Mouse (Mus musculus): ENCODE results near the gene Ccdc70. TPM values are rescaled to one million over a fixed set of nuclear protein-coding genes. Genes with fewer than 3 reads are reported as not detected.
"Not testable (repeated sequence)": the region's sequence is repeated elsewhere in the genome, so short reads cannot be mapped to it uniquely, and the experiment has no call there.

Ccdc70 gene
- polyA plus RNA-seq (2021): not detected

DNA sequence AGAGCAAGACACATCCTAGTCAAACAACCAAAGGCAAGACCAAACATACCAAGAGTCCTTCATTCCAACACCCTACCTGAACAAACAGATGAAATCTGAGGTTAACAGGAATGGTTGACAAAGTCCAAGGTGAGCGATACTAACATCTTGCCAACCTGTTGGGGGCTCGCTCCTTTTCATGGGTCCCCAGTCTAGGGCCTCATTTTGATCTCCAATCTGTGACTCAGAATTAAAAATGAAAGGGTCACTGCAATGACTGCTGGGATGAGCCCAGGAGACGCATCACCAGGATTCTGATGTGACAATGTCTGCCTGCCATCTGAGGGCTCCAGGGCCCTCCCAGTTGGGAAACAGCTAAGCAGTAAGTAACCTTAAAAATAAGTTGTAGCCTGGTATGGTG, at the start of gene Ccdc70:
Gene Ccdc70, plus strand, starts transcription at position 301 of the 400 bp plus-strand sequence.
- ChIA-PET POLR2A (no interaction called here), CTCF (no interaction called here)
- no peak for TF ChIP-seq CTCF (IDR thresholded peaks at IDR 0.05)
- ATAC-seq (no peak), DNase-seq (ENCODE audit: low read depth, low spot score) (no peak)
- H3K27me3 ChIP-seq: no peaks in the 10 kb centered on the region
- in situ Hi-C loops (cut with MboI; ENCODE audit: low pct_unique_long_range_greater_than_20kb): no loop called here

DNA sequence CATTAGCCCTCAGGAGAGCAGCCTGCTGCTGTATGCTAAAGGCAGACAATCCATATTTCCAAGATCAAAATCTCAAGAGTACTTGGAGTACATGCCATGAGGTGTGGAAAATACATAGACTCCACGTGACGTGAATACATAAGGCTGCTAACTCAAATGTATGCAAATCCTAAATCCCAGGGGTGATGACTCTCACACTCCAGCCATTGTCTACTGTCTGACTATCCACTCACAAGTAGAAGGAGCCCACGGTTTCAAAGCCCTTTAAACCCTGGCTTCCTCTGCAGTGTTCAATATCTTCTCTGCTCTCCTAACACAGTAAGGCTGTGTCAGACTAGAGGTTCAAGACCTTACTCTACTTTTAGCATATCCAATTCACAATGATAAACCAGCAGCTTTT, 38.8 kb upstream of the Ccdc70 start:
- DNase-seq (ENCODE audit: low read depth, low spot score); CTCF ChIA-PET; POLR2A ChIA-PET; H3K27me3 ChIP-seq; ATAC-seq; in situ Hi-C loops (cut with MboI; ENCODE audit: low pct_unique_long_range_greater_than_20kb): not testable (repeated sequence)

DNA sequence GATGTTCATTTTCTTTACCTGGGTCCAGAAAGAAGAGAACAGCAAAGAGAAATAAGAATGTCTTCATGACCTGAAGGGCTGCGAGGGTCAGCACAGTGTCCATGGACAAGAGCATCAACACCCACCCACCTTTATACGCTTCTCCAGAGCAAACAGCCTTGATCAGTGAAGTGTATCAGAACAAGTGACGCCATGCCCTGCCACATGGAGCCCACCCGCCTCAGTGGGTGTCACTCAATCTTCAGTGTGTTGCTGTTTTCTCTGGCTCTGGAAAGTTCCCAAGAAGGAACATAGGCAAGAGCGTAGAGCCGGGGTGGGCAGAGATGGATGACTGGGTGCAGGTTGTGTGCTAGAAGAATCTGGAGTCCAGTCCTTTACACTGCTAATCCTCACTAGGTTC, 37.0 kb upstream of the Ccdc70 start, which contains the start of gene Defb15:
Gene Defb15, minus strand, starts transcription at position 101 of the 400 bp plus-strand sequence.
- in situ Hi-C loops (cut with MboI; ENCODE audit: low pct_unique_long_range_greater_than_20kb): no loop called here
- ChIA-PET POLR2A (no interaction called here), CTCF (no interaction called here)
- no peak for TF ChIP-seq CTCF (IDR thresholded peaks at IDR 0.05)
- DNase-seq (ENCODE audit: low read depth, low spot score) (no peak), ATAC-seq (no peak)
- H3K27me3 ChIP-seq: peaks cover 4% of the 10 kb centered on the region

DNA sequence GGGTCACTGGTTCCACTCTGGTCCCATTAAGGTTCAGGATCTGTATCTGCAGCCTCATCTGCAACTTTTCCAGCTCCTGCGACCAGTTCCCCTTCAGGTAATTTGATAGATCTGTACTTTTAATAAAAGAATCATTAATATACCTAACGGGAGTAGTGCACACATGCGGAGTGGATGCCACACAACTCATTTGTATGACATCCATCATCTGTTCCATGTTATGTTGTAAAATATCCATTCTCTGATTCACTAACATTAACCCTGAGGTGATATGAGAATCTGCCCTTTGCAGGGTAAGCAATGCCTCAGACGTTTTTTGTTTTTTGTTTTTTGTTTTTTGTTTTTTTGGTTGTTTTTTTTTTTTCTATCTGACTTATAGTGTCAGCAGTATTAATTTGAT, 31.5 kb upstream of the Ccdc70 start, which contains the start of gene Defb35:
Gene Defb35, plus strand, starts transcription at position 301 of the 400 bp plus-strand sequence.
- CTCF ChIA-PET; ATAC-seq; H3K27me3 ChIP-seq; in situ Hi-C loops (cut with MboI; ENCODE audit: low pct_unique_long_range_greater_than_20kb); DNase-seq (ENCODE audit: low read depth, low spot score); POLR2A ChIA-PET: not testable (repeated sequence)

DNA sequence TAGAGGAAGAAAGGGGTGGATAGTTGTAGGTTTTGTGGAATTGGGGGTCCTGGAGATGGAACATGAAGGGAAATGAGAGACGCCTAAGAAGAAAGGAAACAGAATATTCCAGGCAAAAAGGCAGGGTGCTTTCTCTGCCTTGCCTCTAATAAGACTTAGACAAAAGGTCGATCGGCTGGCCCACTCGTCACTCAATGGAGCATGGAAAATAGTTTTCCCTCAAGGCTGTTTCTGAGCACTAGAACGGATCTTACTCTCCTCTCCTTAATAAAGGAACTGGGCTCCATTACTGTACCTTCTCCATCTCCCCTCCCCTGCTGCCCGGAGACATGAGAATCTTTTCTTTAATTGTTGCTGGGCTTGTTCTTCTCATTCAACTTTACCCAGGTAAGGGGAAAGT, 23.1 kb upstream of the Ccdc70 start, which contains the start of gene Defb13:
Gene Defb13, plus strand, starts transcription at position 301 of the 400 bp plus-strand sequence.
- POLR2A ChIA-PET: no interaction called here
- no peak for ATAC-seq

DNA sequence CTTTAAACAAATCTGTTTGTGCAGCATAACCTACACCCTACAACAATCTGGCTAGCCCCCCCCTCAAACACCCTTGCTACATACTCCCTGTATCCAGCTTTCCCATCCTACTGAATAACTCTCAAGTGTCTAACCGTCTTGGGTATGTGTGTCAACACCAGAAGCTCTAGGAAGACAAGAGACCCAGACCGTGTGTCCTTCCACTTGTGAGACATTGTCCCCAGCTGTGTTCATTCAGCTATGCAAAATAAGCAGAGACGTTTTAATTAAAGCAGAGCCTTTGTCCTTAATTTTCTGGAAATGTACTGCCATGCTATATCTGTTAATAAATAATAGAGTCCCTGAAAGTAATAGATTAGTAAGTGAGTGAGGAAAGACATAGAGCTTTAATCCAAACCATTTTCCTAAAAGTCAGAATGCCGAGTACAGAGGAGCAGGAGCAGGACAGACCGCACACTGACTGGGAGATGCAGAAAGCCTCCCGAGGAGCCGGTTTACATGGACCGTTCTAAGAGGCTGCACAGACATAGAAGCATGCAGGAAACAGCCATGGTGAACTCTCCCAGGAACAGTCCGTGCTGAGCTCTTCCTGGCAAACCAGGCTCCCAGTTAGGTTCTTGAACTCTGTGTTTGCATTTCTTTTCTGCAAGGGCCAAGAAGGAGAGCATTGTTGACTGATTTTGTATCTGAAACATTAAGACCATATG, 22.1 kb upstream of the Ccdc70 start:
- ChIA-PET POLR2A (no interaction called here), CTCF (no interaction called here)
- peaks cover 12% of the 10 kb centered on the region for H3K27me3 ChIP-seq
- ATAC-seq (no peak), DNase-seq (ENCODE audit: low read depth, low spot score) (no peak)
- TF ChIP-seq CTCF (IDR thresholded peaks at IDR 0.05): no peak
- in situ Hi-C loops (cut with MboI; ENCODE audit: low pct_unique_long_range_greater_than_20kb): no loop called here

More for the DNA sequence above, 23.1 kb upstream of the Ccdc70 start, which contains the start of gene Defb13:
- TF ChIP-seq CTCF (IDR thresholded peaks at IDR 0.05): no peak
- in situ Hi-C loops (cut with MboI; ENCODE audit: low pct_unique_long_range_greater_than_20kb): no loop called here
- CTCF ChIA-PET: no interaction called here
- no peak for DNase-seq (ENCODE audit: low read depth, low spot score)
- H3K27me3 ChIP-seq: peaks cover 12% of the 10 kb centered on the region

DNA sequence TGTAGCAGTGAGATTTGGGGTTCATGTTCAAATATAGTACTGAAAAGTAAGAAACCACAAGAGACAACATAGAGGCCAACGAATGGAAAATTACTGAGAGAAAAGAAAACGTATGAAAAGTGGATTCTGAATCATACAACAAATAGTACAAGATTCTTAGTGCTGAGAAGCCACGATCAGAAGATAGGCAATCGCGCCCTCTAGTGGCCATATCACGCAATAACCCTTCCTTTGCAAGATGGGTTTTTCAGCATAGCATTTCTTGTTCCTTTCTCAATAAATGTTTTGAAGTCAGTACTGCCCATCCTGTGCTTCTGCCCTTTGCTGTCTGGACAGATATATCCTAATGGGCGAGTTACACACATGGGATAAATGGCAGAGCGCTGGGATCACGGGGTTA, 14.3 kb upstream of the Ccdc70 start:
- ChIA-PET POLR2A (no interaction called here), CTCF (interaction anchor here (0.7 kb wide), 1 partner anchor 183 kb away, joined by 3 read pairs; no protein-coding TSS in a partner anchor)
- in situ Hi-C loops (cut with MboI; ENCODE audit: low pct_unique_long_range_greater_than_20kb): loop anchor here (5.0 kb wide), 1 partner anchor 198 kb away; no protein-coding TSS in a partner anchor
- DNase-seq (ENCODE audit: low read depth, low spot score): no peak
- TF ChIP-seq CTCF (IDR thresholded peaks at IDR 0.05): peak; percentile 78
- no peaks in the 10 kb centered on the region for H3K27me3 ChIP-seq
- ATAC-seq: no peak

DNA sequence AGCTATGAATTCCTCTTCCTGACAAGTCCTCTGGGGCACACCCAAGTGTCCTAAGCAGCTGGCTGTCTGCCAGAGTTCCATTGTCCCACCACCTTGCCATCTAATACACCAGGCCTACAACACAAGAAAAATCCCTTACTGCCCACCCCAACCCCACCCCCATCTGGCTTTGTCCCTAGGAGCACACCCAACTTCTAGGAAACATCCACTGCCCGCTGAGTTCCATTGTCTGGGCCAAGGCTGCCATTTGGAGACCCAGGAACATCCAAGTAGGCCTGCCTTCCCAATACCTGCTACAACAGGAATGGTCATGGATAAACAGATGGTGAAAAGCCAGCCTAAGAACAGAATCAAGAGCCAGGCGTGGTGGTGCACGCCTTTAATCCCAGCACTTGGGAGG, 13.2 kb upstream of the Ccdc70 start:
- DNase-seq (ENCODE audit: low read depth, low spot score): no peak
- H3K27me3 ChIP-seq: peaks cover 3% of the 10 kb centered on the region
- no peak for TF ChIP-seq CTCF (IDR thresholded peaks at IDR 0.05)
- ChIA-PET POLR2A (no interaction called here), CTCF (no interaction called here)
- ATAC-seq: no peak
- in situ Hi-C loops (cut with MboI; ENCODE audit: low pct_unique_long_range_greater_than_20kb): loop anchor here (5.0 kb wide), 1 partner anchor 199 kb away; no protein-coding TSS in a partner anchor

DNA sequence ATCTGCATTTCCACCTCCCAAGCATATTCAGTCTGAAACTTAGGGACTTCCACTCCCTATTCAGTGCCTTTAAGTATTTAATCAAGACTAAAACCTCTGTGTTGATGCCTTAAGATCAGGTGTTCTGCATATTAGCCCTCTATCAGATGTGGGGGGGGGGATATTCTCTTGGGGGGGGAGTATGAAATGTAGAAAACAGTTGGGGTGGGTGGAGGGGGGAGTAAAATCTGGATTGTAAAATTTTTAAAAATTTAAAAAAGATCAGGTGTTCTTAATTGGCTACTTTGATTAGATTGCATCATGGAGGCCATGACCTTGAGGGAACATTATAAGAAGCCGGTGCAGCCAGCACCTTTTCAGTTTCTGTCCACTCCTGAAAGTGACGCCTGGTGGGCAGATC, 11.2 kb upstream of the Ccdc70 start, which contains the start of gene Fam90a1a:
Gene Fam90a1a, plus strand, starts transcription at position 301 of the 400 bp plus-strand sequence.
- DNase-seq (ENCODE audit: low read depth, low spot score) (no peak), ATAC-seq (no peak)
- peaks cover 3% of the 10 kb centered on the region for H3K27me3 ChIP-seq
- CTCF ChIA-PET: interaction anchor here (1.5 kb wide), 1 partner anchor 202 kb away, joined by 3 read pairs; no protein-coding TSS in a partner anchor
- in situ Hi-C loops (cut with MboI; ENCODE audit: low pct_unique_long_range_greater_than_20kb): loop anchor here (5.0 kb wide), 1 partner anchor 201 kb away; no protein-coding TSS in a partner anchor
- TF ChIP-seq CTCF (IDR thresholded peaks at IDR 0.05): no peak
- POLR2A ChIA-PET: no interaction called here

DNA sequence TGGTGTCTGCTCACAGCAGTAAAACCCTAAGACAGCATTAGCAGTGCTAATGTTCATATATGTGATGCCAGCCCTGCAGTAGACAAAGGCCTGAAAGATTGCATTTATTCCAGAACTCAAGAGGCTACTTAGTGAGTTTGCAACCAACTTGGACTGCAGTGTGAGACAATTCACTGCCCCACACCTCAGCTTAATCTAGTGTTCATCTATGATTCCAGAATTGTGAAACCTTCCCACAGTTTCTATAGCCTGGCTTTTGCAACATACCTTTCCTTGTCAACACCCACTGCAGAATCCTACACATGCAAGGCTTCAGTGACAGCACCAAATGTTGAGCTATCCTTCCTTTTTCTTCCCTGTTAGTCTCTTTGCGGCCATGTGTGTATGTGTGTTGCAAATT, 2.9 kb upstream of the Ccdc70 start:
- ATAC-seq (no peak), DNase-seq (ENCODE audit: low read depth, low spot score) (no peak)
- no peak for TF ChIP-seq CTCF (IDR thresholded peaks at IDR 0.05)
- in situ Hi-C loops (cut with MboI; ENCODE audit: low pct_unique_long_range_greater_than_20kb): no loop called here
- no peaks in the 10 kb centered on the region for H3K27me3 ChIP-seq
- ChIA-PET POLR2A (no interaction called here), CTCF (no interaction called here)

DNA sequence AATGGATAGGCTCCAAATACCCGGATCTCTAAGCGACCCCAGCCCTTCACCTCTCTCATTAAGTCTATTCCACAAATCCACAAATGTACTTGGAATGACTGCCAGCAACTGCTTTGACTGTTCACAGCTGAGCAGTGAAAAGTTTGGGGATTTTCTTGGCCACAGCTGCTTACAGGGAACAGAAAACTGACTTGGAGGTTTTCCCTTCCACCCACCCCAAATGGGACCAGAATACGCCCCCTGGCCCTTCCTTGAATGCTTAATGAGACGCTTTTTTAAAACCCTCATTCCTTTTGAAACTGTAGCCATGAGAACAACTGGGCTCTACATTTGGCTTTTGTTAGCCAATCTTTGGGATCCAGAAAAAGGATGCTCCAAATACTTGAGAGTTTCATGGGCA, 8.6 kb downstream of the Ccdc70 start:
- no peak for TF ChIP-seq CTCF (IDR thresholded peaks at IDR 0.05)
- in situ Hi-C loops (cut with MboI; ENCODE audit: low pct_unique_long_range_greater_than_20kb): loop anchor here (10.0 kb wide), 1 partner anchor 63 kb away; no protein-coding TSS in a partner anchor
- no peak for DNase-seq (ENCODE audit: low read depth, low spot score)
- ChIA-PET POLR2A (no interaction called here), CTCF (interaction anchor here (0.9 to 1.9 kb wide), 2 partner anchors 12 to 14 kb away, joined by 3 to 6 read pairs; no protein-coding TSS in a partner anchor)
- no peak for ATAC-seq
- peaks cover 8% of the 10 kb centered on the region for H3K27me3 ChIP-seq
